Mouse (Mus musculus) ES-Bruce4 (cell line): ENCODE measurements around the gene Atp8a2.

ENCODE experiments used
- CTCF ChIP-seq: IDR thresholded peaks from one replicate; pipeline ENCODE4 v1.8.1; 2011; ENCODE audit warnings: low read depth, low read length
- POLR2A ChIP-seq: IDR thresholded peaks from one replicate; pipeline ENCODE4 v1.8.1; 2011; ENCODE audit warnings: low read length; ENCODE audit not compliant: insufficient read depth

GRCm38 (mm10) chr14:59801961-59802599, 394.9 kb downstream of the Atp8a2 start:
- TF ChIP-seq POLR2A (no peak), CTCF (no peak)
